Mouse (Mus musculus): ENCODE results near the gene Mypop. TPM values are rescaled to one million over a fixed set of nuclear protein-coding genes. Genes with fewer than 3 reads are reported as not detected.

Gene Mypop
- polyA plus RNA-seq, 1 experiment: 50.8 TPM

GRCm38 (mm10) chr7:18987100-18987499 lies 3.9 kb upstream of the Mypop start, which contains the start of gene Nanos2:
Gene Nanos2 (plus strand): TSS chr7:18987400.
- TF ChIP-seq POLR2A (IDR thresholded peaks at IDR 0.05; ENCODE audit: extremely low read depth, insufficient read depth, low read length) (no peak), CTCF (IDR thresholded peaks at IDR 0.05; ENCODE audit: extremely low read depth, insufficient read depth, low read length) (no peak)
- Histone ChIP-seq H3K27ac (ENCODE audit: insufficient read depth, low read length) (no peak within 1 kb of the TSS), H3K4me3 (ENCODE audit: insufficient read depth, low read length) (no peak within 1 kb of the TSS), H3K4me1 (ENCODE audit: control insufficient read depth, insufficient read depth, low read length) (no peaks in the 10 kb centered on the region; the same call in 1 of the 2 replicates)

- Histone ChIP-seq H3K4me1 (ENCODE audit: control insufficient read depth, insufficient read depth, low read length) (peaks cover 3% of the 10 kb centered on the region; the same call in 1 of the 2 replicates), H3K4me3 (ENCODE audit: insufficient read depth, low read length) (no peak overlapping the region), H3K27ac (ENCODE audit: insufficient read depth, low read length) (no peak overlapping the region)
- TF ChIP-seq POLR2A (IDR thresholded peaks at IDR 0.05; ENCODE audit: extremely low read depth, insufficient read depth, low read length): no peak
- TF ChIP-seq CTCF (IDR thresholded peaks at IDR 0.05; ENCODE audit: extremely low read depth, insufficient read depth, low read length): no peak
Observed at GRCm38 (mm10) chr7:18987747-18988146, 3.3 kb upstream of the Mypop start.

GRCm38 (mm10) chr7:18988780-18989179 lies 2.3 kb upstream of the Mypop start:
- TF ChIP-seq POLR2A (IDR thresholded peaks at IDR 0.05; ENCODE audit: extremely low read depth, insufficient read depth, low read length): no peak
- no peak for TF ChIP-seq CTCF (IDR thresholded peaks at IDR 0.05; ENCODE audit: extremely low read depth, insufficient read depth, low read length)
- Histone ChIP-seq H3K27ac (ENCODE audit: insufficient read depth, low read length) (no peak overlapping the region), H3K4me3 (ENCODE audit: insufficient read depth, low read length) (no peak overlapping the region), H3K4me1 (ENCODE audit: control insufficient read depth, insufficient read depth, low read length) (peaks cover 3% of the 10 kb centered on the region; the same call in 1 of the 2 replicates)

- TF ChIP-seq CTCF (IDR thresholded peaks at IDR 0.05; ENCODE audit: extremely low read depth, insufficient read depth, low read length) (no peak), POLR2A (IDR thresholded peaks at IDR 0.05; ENCODE audit: extremely low read depth, insufficient read depth, low read length) (no peak)
- Histone ChIP-seq H3K4me1 (ENCODE audit: control insufficient read depth, insufficient read depth, low read length) (peaks cover 5% of the 10 kb centered on the region; the same call in 1 of the 2 replicates), H3K27ac (ENCODE audit: insufficient read depth, low read length) (peak overlapping the region; percentile 65; the same call in 1 of the 2 replicates), H3K4me3 (ENCODE audit: insufficient read depth, low read length) (peak overlapping the region; percentile 68)
Observed at GRCm38 (mm10) chr7:18989995-18990394, 1.1 kb upstream of the Mypop start.

GRCm38 (mm10) chr7:18991660-18992293 lies 732 bp downstream of the Mypop start:
- peaks cover 5% of the 10 kb centered on the region; the same call in 1 of the 2 replicates for H3K4me1 ChIP-seq (ENCODE audit: control insufficient read depth, insufficient read depth, low read length)
- peak overlapping the region; percentile 57 for H3K27ac ChIP-seq (ENCODE audit: insufficient read depth, low read length)
- TF ChIP-seq CTCF (IDR thresholded peaks at IDR 0.05; ENCODE audit: extremely low read depth, insufficient read depth, low read length): no peak
- no peak for TF ChIP-seq POLR2A (IDR thresholded peaks at IDR 0.05; ENCODE audit: extremely low read depth, insufficient read depth, low read length)
- peak overlapping the region; percentile 68 for H3K4me3 ChIP-seq (ENCODE audit: insufficient read depth, low read length)

- H3K27ac ChIP-seq (ENCODE audit: insufficient read depth, low read length): peak overlapping the region; percentile 57
- H3K4me3 ChIP-seq (ENCODE audit: insufficient read depth, low read length): peak overlapping the region; percentile 68
- H3K4me1 ChIP-seq (ENCODE audit: control insufficient read depth, insufficient read depth, low read length): peaks cover 5% of the 10 kb centered on the region; the same call in 1 of the 2 replicates
- TF ChIP-seq POLR2A (IDR thresholded peaks at IDR 0.05; ENCODE audit: extremely low read depth, insufficient read depth, low read length): no peak
- no peak for TF ChIP-seq CTCF (IDR thresholded peaks at IDR 0.05; ENCODE audit: extremely low read depth, insufficient read depth, low read length)
Observed at GRCm38 (mm10) chr7:18992294-18992675, 1.2 kb downstream of the Mypop start.

- peak overlapping the region; percentile 68 for H3K4me3 ChIP-seq (ENCODE audit: insufficient read depth, low read length)
- H3K27ac ChIP-seq (ENCODE audit: insufficient read depth, low read length): no peak overlapping the region
- TF ChIP-seq CTCF (IDR thresholded peaks at IDR 0.05; ENCODE audit: extremely low read depth, insufficient read depth, low read length) (no peak), POLR2A (IDR thresholded peaks at IDR 0.05; ENCODE audit: extremely low read depth, insufficient read depth, low read length) (no peak)
- peaks cover 5% of the 10 kb centered on the region; the same call in 1 of the 2 replicates for H3K4me1 ChIP-seq (ENCODE audit: control insufficient read depth, insufficient read depth, low read length)
Observed at GRCm38 (mm10) chr7:18993036-18993435, 2.0 kb downstream of the Mypop start.

GRCm38 (mm10) chr7:18998835-18999234 lies 7.8 kb downstream of the Mypop start:
- TF ChIP-seq CTCF (IDR thresholded peaks at IDR 0.05; ENCODE audit: extremely low read depth, insufficient read depth, low read length): 0 out of 2 replicates have a peak, but pooled peaks have one; percentile 17
- TF ChIP-seq POLR2A (IDR thresholded peaks at IDR 0.05; ENCODE audit: extremely low read depth, insufficient read depth, low read length): no peak
- H3K27ac ChIP-seq (ENCODE audit: insufficient read depth, low read length): no peak overlapping the region
- H3K4me3 ChIP-seq (ENCODE audit: insufficient read depth, low read length): no peak overlapping the region
- H3K4me1 ChIP-seq (ENCODE audit: control insufficient read depth, insufficient read depth, low read length): 0 out of 2 replicates have a peak, but pooled peaks cover 2% of the 10 kb centered on the region

GRCm38 (mm10) chr7:19000421-19000820 lies 9.4 kb downstream of the Mypop start:
- TF ChIP-seq POLR2A (IDR thresholded peaks at IDR 0.05; ENCODE audit: extremely low read depth, insufficient read depth, low read length) (no peak), CTCF (IDR thresholded peaks at IDR 0.05; ENCODE audit: extremely low read depth, insufficient read depth, low read length) (no peak)
- Histone ChIP-seq H3K4me1 (ENCODE audit: control insufficient read depth, insufficient read depth, low read length) (no peaks in the 10 kb centered on the region), H3K27ac (ENCODE audit: insufficient read depth, low read length) (no peak overlapping the region), H3K4me3 (ENCODE audit: insufficient read depth, low read length) (no peak overlapping the region)

Measured in cortical plate, adult 2 months (tissue).